Mouse (Mus musculus) embryonic facial prominence, embryonic 15.5 days (tissue): ENCODE measurements around the gene Rmnd5b. TPM values are rescaled to one million over a fixed set of nuclear protein-coding genes. Genes with fewer than 3 reads are reported as not detected.

Source experiments
- ATAC-seq: fragments of 200-750 bp; cut with Nextera tagmentation; 2 replicates; pipeline ENCODE4 v1.8.0; 2017; ENCODE audit warnings: low read depth, moderate TSS enrichment; ENCODE audit not compliant: insufficient number of reproducible peaks, low FRiP score, low TSS enrichment
- H3K27ac ChIP-seq: fragments of 300-500 bp; sonication (generic); replicated peaks from 2 replicates; pipeline ENCODE4 v1.5.1; 2015; ENCODE audit warnings: mild to moderate bottlenecking, inconsistent platforms
- H3K27me3 ChIP-seq: fragments of 300-500 bp; sonication (generic); 2 replicates; pipeline ENCODE4 v1.6.1; 2015; ENCODE audit warnings: inconsistent platforms
- H3K36me3 ChIP-seq: fragments of 300-500 bp; sonication (generic); 2 replicates; pipeline ENCODE4 v1.6.1; 2015; ENCODE audit warnings: mild to moderate bottlenecking, inconsistent platforms
- H3K4me1 ChIP-seq: fragments of 300-500 bp; sonication (generic); 2 replicates; pipeline ENCODE4 v1.6.1; 2015; ENCODE audit warnings: inconsistent platforms
- H3K4me2 ChIP-seq: fragments of 300-500 bp; sonication (generic); replicated peaks from 2 replicates; pipeline ENCODE4 v1.6.1; 2015; ENCODE audit warnings: mild to moderate bottlenecking, inconsistent platforms
- H3K4me3 ChIP-seq: fragments of 300-500 bp; sonication (generic); replicated peaks from 2 replicates; pipeline ENCODE4 v1.5.1; 2015; ENCODE audit warnings: mild to moderate bottlenecking, inconsistent platforms
- H3K9ac ChIP-seq: fragments of 300-500 bp; sonication (generic); 2 replicates; pipeline ENCODE4 v1.6.1; 2015; ENCODE audit warnings: inconsistent platforms
- H3K9me3 ChIP-seq: fragments of 300-500 bp; sonication (generic); replicated peaks from 2 replicates; pipeline ENCODE4 v1.6.1; 2016; ENCODE audit warnings: inconsistent platforms
- WGBS: fragments of 180-500 bp; shearing (Covaris S2); methylation state at CpG from one replicate; pipeline ENCODE4 v1.1.7; 2015; 5-methylcytosine and 5-hydroxymethylcytosine counted together
- polyA plus RNA-seq: library from polyadenylated mRNA; unstranded; fragments of >200 nt; fragmentation: Nextera tagmentation; extraction: Ambion mirVana; gene quantifications from 2 replicates; pipeline ENCODE4 v1.2.1, GENCODE M21; 2015

Rmnd5b gene
- polyA plus RNA-seq, 1 experiment from 2014 or later = 53.1 TPM

- no peaks in the 10 kb centered on the region for H3K9me3 ChIP-seq
These were observed 13.6 kb upstream of the Rmnd5b start for GRCm38 (mm10) chr11:51649111-51649888.

DNA sequence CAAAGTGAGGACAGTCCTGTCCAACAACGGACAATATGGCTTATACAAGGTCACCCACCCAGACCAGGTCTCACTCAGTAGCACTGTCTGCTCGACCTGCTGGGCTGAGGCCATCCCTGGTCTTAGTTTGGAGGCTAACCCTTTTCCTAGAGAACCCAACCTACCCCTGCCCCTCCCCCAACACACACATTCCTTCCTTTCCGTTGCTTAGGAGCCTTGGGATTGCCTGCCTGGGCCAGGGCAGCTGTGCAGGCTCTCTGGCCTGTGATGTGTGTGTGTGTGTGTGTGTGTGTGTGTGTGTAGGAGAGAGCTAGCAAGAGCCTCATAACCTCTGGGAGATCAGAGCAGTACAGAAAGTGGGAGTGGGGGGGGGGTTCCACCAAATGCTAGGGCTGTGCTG, 12.9 kb upstream of the Rmnd5b start:
- H3K4me2 ChIP-seq = peak overlapping the region; percentile 97
- peaks cover 56% of the 10 kb centered on the region for H3K4me1 ChIP-seq
- H3K9ac ChIP-seq = no peak overlapping the region
- H3K9me3 ChIP-seq = no peaks in the 10 kb centered on the region
- peak overlapping the region; percentile 77 for H3K27ac ChIP-seq
- 26% methylated on average over 3 of the region's 3 CpGs for WGBS
- H3K27me3 ChIP-seq = no peaks in the 10 kb centered on the region
- no peak for ATAC-seq
- peak overlapping the region; percentile 70 for H3K4me3 ChIP-seq
- 0 out of 2 replicates have a peak, but pooled peaks cover 13% of the 10 kb centered on the region for H3K36me3 ChIP-seq

More at GRCm38 (mm10) chr11:51649111-51649888, 13.6 kb upstream of the Rmnd5b start:
- Histone ChIP-seq H3K4me3 (peak overlapping the region; percentile 70), H3K9ac (peak overlapping the region; percentile 62), H3K36me3 (0 out of 2 replicates have a peak, but pooled peaks cover 13% of the 10 kb centered on the region), H3K4me1 (peaks cover 50% of the 10 kb centered on the region), H3K4me2 (peak overlapping the region; percentile 97), H3K27ac (peak overlapping the region; percentile 83), H3K27me3 (no peaks in the 10 kb centered on the region)
- ATAC-seq = peak; percentile 37; the same call in 1 of the 2 replicates
- WGBS = 35% methylated on average over 11 of the region's 11 CpGs

DNA sequence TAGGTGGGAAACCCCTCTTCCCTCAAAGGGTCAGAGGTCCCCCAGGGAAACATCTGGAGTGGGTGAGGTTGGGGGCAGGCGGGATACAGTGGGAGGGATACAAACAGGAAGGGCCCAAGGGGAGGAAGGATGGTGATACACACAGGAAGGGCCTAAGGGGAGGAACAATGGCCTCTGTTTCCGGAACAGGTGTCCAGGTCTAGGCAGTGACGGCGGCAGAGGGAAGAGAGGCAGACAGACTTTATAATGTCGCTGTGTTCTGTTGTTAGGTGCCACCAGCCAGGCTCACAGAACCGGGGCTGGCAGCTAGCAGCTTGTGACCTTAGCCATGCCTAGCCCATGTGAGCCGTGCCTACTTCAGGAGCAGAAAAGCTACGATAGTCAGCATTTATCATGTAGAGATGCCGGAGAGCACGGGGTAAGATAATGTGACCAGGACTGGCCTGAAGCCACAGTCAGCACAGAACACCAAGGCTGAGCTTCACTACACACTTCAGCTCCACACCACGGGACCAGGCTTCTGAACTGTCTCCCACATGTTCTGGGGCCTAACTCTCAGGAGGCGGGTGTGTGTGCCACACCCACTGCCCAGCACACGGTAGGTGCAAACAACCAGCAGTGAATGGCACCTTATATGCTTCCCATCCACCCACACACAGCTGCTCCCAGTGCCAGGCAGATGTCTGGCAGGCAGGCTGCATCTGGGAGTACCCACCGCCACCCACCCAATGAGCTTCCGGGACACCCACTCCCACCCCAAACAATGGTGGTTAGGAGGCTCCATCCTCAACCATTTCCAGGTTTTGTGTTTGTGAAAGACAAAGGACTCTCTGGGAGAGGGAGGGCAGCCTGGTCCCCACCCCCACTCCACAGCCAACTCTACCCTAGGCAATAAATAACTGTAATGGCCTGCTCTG, 11.3 kb upstream of the Rmnd5b start:
- Histone ChIP-seq H3K4me3 (no peak overlapping the region), H3K36me3 (peaks cover 20% of the 10 kb centered on the region; the same call in 1 of the 2 replicates), H3K27ac (peak overlapping the region; percentile 44; the same call in 1 of the 2 replicates), H3K4me1 (peaks cover 68% of the 10 kb centered on the region), H3K4me2 (peak overlapping the region; percentile 13; the same call in 1 of the 2 replicates), H3K9ac (no peak overlapping the region), H3K27me3 (no peaks in the 10 kb centered on the region), H3K9me3 (no peaks in the 10 kb centered on the region)
- ATAC-seq = no peak
- WGBS = 56% methylated on average over 15 of the region's 15 CpGs

GRCm38 (mm10) chr11:51646245-51646644, 10.5 kb upstream of the Rmnd5b start:
- H3K4me2 ChIP-seq = no peak overlapping the region
- peaks cover 20% of the 10 kb centered on the region; the same call in 1 of the 2 replicates for H3K36me3 ChIP-seq
- H3K4me3 ChIP-seq = no peak overlapping the region
- WGBS = 66% methylated on average over 7 of the region's 7 CpGs
- H3K27ac ChIP-seq = 0 out of 2 replicates have a peak overlapping the region, but pooled peaks have one; percentile 39
- H3K9me3 ChIP-seq = no peaks in the 10 kb centered on the region
- H3K9ac ChIP-seq = no peak overlapping the region
- H3K27me3 ChIP-seq = no peaks in the 10 kb centered on the region
- H3K4me1 ChIP-seq = peaks cover 68% of the 10 kb centered on the region
- ATAC-seq = no peak

DNA sequence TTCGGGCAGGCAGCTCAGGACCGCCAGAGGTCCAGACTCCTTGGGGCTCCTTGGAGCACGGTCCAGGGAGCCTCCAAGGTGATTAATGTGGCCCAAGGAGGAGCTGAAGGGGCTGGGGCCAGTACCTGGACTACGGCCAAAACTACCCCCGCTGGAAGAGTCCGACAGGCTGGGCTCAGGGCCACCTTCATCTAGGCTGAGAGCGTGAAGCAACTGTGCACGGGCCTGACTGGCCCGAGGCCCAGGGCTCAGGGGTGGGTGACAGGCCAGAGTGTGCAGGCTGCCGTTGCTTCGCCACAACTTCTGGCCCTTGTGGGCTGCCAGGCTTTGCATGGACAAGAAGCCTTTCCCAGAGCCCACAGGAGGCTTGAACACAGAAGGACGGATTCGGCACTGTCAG, 9.6 kb upstream of the Rmnd5b start:
- Histone ChIP-seq H3K9me3 (no peaks in the 10 kb centered on the region), H3K4me1 (peaks cover 75% of the 10 kb centered on the region), H3K36me3 (peaks cover 20% of the 10 kb centered on the region; the same call in 1 of the 2 replicates), H3K27ac (no peak overlapping the region), H3K4me2 (no peak overlapping the region), H3K4me3 (no peak overlapping the region), H3K27me3 (no peaks in the 10 kb centered on the region), H3K9ac (no peak overlapping the region)
- ATAC-seq = no peak
- WGBS = 82% methylated on average over 13 of the region's 13 CpGs

DNA sequence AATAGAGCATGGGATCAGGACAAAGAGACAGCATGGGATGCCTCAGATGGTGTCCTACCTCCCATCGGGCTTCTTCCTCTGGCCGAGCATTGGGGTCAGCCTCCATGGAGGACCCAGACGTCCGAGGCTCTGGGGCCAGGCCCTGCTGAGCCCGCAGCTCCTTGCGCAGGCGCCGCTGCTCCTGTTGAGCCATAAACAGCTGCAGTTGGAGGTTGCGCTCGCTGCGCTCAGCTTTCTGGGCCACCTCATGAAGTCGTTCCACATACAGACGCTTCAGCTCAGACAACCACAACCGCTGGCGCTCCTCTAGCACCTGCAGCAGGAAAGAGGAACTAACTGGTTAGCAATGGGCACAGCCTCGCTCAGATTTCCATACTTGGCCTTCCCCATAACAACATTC, 8.5 kb upstream of the Rmnd5b start:
- Histone ChIP-seq H3K9ac (no peak overlapping the region), H3K4me3 (no peak overlapping the region), H3K27ac (peak overlapping the region; percentile 79), H3K27me3 (no peaks in the 10 kb centered on the region), H3K4me1 (peaks cover 68% of the 10 kb centered on the region), H3K9me3 (no peaks in the 10 kb centered on the region), H3K36me3 (peaks cover 20% of the 10 kb centered on the region; the same call in 1 of the 2 replicates), H3K4me2 (peak overlapping the region; percentile 21; the same call in 1 of the 2 replicates)
- 76% methylated on average over 16 of the region's 16 CpGs for WGBS
- no peak for ATAC-seq

DNA sequence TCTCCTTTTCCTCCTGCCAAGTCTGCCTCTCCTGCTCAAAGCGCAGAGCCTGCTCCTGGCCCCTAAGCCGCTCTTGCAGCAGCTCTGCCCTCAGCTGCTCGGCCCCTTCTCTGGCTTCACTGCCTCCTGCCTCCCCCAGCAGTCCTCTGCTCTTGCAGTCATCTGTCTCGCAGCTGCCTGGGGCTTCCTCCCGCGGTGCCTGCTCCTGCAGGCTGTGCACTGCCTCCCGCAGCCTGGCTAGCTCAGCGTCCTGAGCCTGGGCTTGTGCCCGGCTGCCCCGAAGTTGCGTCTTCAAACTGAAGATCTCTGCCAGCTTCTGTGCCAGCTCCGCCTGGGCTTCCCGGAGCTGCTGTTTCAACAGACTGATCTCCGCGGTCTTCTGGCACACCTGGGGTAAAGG, 8.1 kb upstream of the Rmnd5b start:
- Histone ChIP-seq H3K4me3 (no peak overlapping the region; the same call in 1 of the 2 replicates), H3K27ac (peak overlapping the region; percentile 79), H3K27me3 (no peaks in the 10 kb centered on the region), H3K4me1 (peaks cover 63% of the 10 kb centered on the region), H3K4me2 (peak overlapping the region; percentile 21; the same call in 1 of the 2 replicates), H3K36me3 (peaks cover 20% of the 10 kb centered on the region; the same call in 1 of the 2 replicates), H3K9me3 (no peaks in the 10 kb centered on the region), H3K9ac (no peak overlapping the region)
- peak; percentile 7; the same call in 1 of the 2 replicates for ATAC-seq
- WGBS = 42% methylated on average over 15 of the region's 15 CpGs

GRCm38 (mm10) chr11:51643202-51643601, 7.5 kb upstream of the Rmnd5b start:
- Histone ChIP-seq H3K4me3 (no peak overlapping the region; the same call in 1 of the 2 replicates), H3K27me3 (no peaks in the 10 kb centered on the region), H3K4me1 (peaks cover 58% of the 10 kb centered on the region), H3K36me3 (peaks cover 20% of the 10 kb centered on the region; the same call in 1 of the 2 replicates), H3K9ac (no peak overlapping the region), H3K4me2 (peak overlapping the region; percentile 21; the same call in 1 of the 2 replicates), H3K9me3 (no peaks in the 10 kb centered on the region), H3K27ac (peak overlapping the region; percentile 79)
- whole genome bisulfite sequencing = 67% methylated on average over 9 of the region's 9 CpGs
- no peak for ATAC-seq

DNA sequence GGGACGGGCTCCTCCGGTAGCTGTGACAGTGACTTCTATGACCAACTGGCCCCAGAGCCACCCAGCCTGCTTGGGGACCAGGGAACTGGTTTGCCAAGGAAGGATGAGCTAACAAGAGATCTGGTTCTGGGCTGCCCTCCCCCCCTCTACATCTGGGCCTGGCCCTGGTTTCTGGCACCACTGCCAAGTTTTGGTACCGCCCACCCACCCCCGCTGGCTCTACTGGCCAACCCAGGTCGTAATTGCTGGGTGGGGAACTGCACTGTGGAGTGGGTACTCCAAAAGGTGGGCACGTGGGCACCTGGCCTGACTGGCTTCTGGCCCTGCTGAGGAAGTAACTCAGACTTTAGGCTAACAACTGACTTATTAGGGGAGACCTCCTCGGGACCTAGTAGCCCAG, 5.1 kb upstream of the Rmnd5b start:
- H3K4me2 ChIP-seq = no peak overlapping the region
- ATAC-seq = no peak
- H3K36me3 ChIP-seq = peaks cover 20% of the 10 kb centered on the region; the same call in 1 of the 2 replicates
- no peaks in the 10 kb centered on the region for H3K27me3 ChIP-seq
- peak overlapping the region; percentile 39; the same call in 1 of the 2 replicates for H3K27ac ChIP-seq
- peaks cover 57% of the 10 kb centered on the region for H3K4me1 ChIP-seq
- no peak overlapping the region for H3K4me3 ChIP-seq
- H3K9me3 ChIP-seq = no peaks in the 10 kb centered on the region
- no peak overlapping the region for H3K9ac ChIP-seq
- WGBS = 76% methylated on average over 7 of the region's 7 CpGs

DNA sequence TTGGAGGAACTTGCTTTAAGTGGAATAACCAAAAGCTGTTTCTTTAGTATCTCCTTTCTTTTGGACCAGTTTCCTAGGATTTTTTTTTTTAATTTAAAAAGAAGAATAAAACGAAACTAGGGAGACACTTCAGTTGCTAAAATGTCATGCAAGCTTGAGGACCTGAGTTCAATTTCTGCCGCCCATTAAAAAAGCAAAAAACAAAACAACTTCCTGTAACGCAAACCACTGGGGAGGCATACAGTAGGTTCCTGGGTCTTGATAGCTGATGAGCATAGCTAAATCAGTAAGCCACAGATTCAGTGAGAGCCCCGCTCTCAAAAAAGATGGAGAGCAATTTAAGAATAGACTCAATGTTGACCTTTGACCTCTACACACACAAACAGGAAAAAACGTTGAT, 2.8 kb upstream of the Rmnd5b start:
- no peak overlapping the region for H3K4me3 ChIP-seq
- ATAC-seq = no peak
- H3K36me3 ChIP-seq = peaks cover 7% of the 10 kb centered on the region; the same call in 1 of the 2 replicates
- no peak overlapping the region for H3K9ac ChIP-seq
- no peaks in the 10 kb centered on the region for H3K9me3 ChIP-seq
- H3K4me2 ChIP-seq = peak overlapping the region; percentile 33; the same call in 1 of the 2 replicates
- peaks cover 41% of the 10 kb centered on the region for H3K4me1 ChIP-seq
- WGBS = 58% methylated on average over 5 of the region's 5 CpGs
- H3K27ac ChIP-seq = peak overlapping the region; percentile 70
- no peaks in the 10 kb centered on the region for H3K27me3 ChIP-seq
